23 mouse cellular contexts compared by ENCODE assay signal in the genomic region with DNA sequence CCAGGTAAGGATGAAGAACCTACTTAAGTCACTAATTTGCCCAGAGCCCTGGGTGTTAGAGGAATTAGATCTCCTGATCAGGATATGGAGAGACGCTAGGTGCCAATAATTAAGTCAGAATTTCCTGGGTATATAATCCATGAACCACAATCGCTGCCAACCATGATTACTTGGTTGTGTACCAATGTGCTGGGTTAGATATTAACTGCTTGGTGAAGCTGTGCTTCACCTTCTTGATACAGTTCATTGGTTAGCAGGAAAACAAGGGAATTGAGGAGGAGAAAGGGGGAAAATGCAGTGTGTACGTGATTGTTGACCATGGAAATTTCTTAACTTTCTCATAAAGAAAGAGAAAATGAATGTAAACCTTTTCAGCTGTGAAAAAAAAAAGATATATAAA.
DNase-seq lines count a peak whose midpoint lies in the region; ATAC-seq lines count a peak whose summit lies in the region.
"Had no signal": no experiment of that assay in that cellular context is flagged by ENCODE, and none has a peak within 500 bp of the region (broad histone marks: within the 10 kb centered on the region; RNA-seq: fewer than 3 reads in every experiment).

No protein-coding gene starts in this region.

- peak overlapping the region; percentile 88 for H3K4me3 ChIP-seq in megakaryocyte, embryonic 14.5 days (replicated peaks)
- H3K4me3 ChIP-seq: embryonic facial prominence, embryonic 12.5 days; forebrain, embryonic 15.5 days; heart, embryonic 10.5 days; hindbrain, embryonic 12.5 days had no signal

- no peaks in the 10 kb centered on the region for H3K9me3 ChIP-seq in megakaryocyte, embryonic 14.5 days
- H3K9me3 ChIP-seq: embryonic facial prominence, embryonic 12.5 days; forebrain, embryonic 15.5 days; G1E; heart, embryonic 10.5 days; hindbrain, embryonic 12.5 days had no signal

- no peaks in the 10 kb centered on the region for H3K36me3 ChIP-seq in megakaryocyte, embryonic 14.5 days (replicated peaks; ENCODE audit: low read length)
- H3K36me3 ChIP-seq: embryonic facial prominence, embryonic 12.5 days; forebrain, embryonic 15.5 days; G1E; heart, embryonic 10.5 days; hindbrain, embryonic 12.5 days had no signal

- no peaks in the 10 kb centered on the region for H3K4me1 ChIP-seq in megakaryocyte, embryonic 14.5 days
- H3K4me1 ChIP-seq: embryonic facial prominence, embryonic 12.5 days; forebrain, embryonic 15.5 days; heart, embryonic 10.5 days; hindbrain, embryonic 12.5 days had no signal

- no peaks in the 10 kb centered on the region for H3K27me3 ChIP-seq in megakaryocyte, embryonic 14.5 days (replicated peaks)
- H3K27me3 ChIP-seq: embryonic facial prominence, embryonic 12.5 days; forebrain, embryonic 15.5 days; hindbrain, embryonic 12.5 days had no signal

- DNase-seq in kidney, adult 9 months = peak; percentile 81
- DNase-seq in kidney, postnatal 14 days = peak; percentile 10
- no peak for DNase-seq in frontal cortex, adult 2 months (ENCODE audit: extremely low spot score in 1 of 2, low spot score in 1 of 2)
- no peak for DNase-seq in cerebellum, adult 8-10 months
- DNase-seq in embryo, embryonic 10 days (ENCODE audit: low spot score) = no peak
- DNase-seq: adrenal gland, adult 8-10 months; adrenal gland, postnatal 36 days; B cell, adult 2 months; cerebellum, adult 2 months; cerebellum, postnatal 14 days; gastrocnemius, postnatal 10 days; heart, adult 18-20 months; heart, postnatal 10 days; heart, postnatal 4 days had no signal

- ATAC-seq in megakaryocyte, adult 5-6 weeks (ENCODE audit: poor library complexity, severe bottlenecking) = no peak
- ATAC-seq: CD4-positive, CD25-positive, alpha-beta regulatory T cell, adult 4 months; forebrain, embryonic 15.5 days; hindbrain, embryonic 16.5 days had no signal

Comparison
In these comparisons a context has a peak if more than half of its experiments do, and no peak if none do; other contexts are left out.
1. DNase-seq: peak in kidney, adult 9 months (single experiment) and kidney, postnatal 14 days (single experiment); none in frontal cortex, adult 2 months (0 of 2), cerebellum, adult 8-10 months (single experiment) and embryo, embryonic 10 days (single experiment).